Mouse (Mus musculus) stomach, embryonic 15.5 days (tissue): Measurements from ENCODE around the gene Olfr1475. TPM values are rescaled to one million over a fixed set of nuclear protein-coding genes. Genes with fewer than 3 reads are reported as not detected.
"Not testable (repeated sequence)": the region's sequence is repeated elsewhere in the genome, so short reads cannot be mapped to it uniquely, and the experiment has no call there.

ENCODE experiments used
- ATAC-seq: fragments of 200-750 bp; cut with Nextera tagmentation; 2 replicates; pipeline ENCODE4 v1.8.0; 2017; ENCODE audit warnings: low read depth, moderate number of reproducible peaks, moderate TSS enrichment; ENCODE audit not compliant: insufficient read depth, low FRiP score
- H3K27ac ChIP-seq: fragments of 300-500 bp; sonication (generic); 2 replicates; pipeline ENCODE4 v1.5.1; 2015; ENCODE audit warnings: mild to moderate bottlenecking, inconsistent platforms
- H3K27me3 ChIP-seq: fragments of 300-500 bp; sonication (generic); replicated peaks from 2 replicates; pipeline ENCODE4 v1.6.1; 2015; ENCODE audit warnings: inconsistent platforms
- H3K36me3 ChIP-seq: fragments of 300-500 bp; sonication (generic); 2 replicates; pipeline ENCODE4 v1.6.1; 2015; ENCODE audit warnings: inconsistent platforms
- H3K4me1 ChIP-seq: fragments of 300-500 bp; sonication (generic); 2 replicates; pipeline ENCODE4 v1.6.1; 2015; ENCODE audit warnings: inconsistent platforms
- H3K4me2 ChIP-seq: fragments of 300-500 bp; sonication (generic); 2 replicates; pipeline ENCODE4 v1.6.1; 2015; ENCODE audit warnings: mild to moderate bottlenecking, inconsistent platforms
- H3K4me3 ChIP-seq: fragments of 300-500 bp; sonication (generic); replicated peaks from 2 replicates; pipeline ENCODE4 v1.5.1; 2015; ENCODE audit warnings: inconsistent platforms
- H3K9ac ChIP-seq: fragments of 300-500 bp; sonication (generic); 2 replicates; pipeline ENCODE4 v1.6.1; 2015; ENCODE audit warnings: inconsistent platforms
- H3K9me3 ChIP-seq: fragments of 300-500 bp; sonication (generic); 2 replicates; pipeline ENCODE4 v1.6.1; 2016; ENCODE audit warnings: inconsistent platforms
- WGBS: fragments of 180-500 bp; shearing (Covaris S2); methylation state at CpG from one replicate; pipeline ENCODE4 v1.1.7; 2015; 5-methylcytosine and 5-hydroxymethylcytosine counted together
- polyA plus RNA-seq: library from polyadenylated mRNA; unstranded; fragments of >200 nt; fragmentation: Nextera tagmentation; extraction: Ambion mirVana; gene quantifications from 2 replicates; pipeline ENCODE4 v1.2.1, GENCODE M21; 2015

The Olfr1475 gene
- not detected in 2 replicates for polyA plus RNA-seq

GRCm38 (mm10) chr19:13480096-13480495, at the start of gene Olfr1475:
Olfr1475 (minus strand) TSS chr19:13480196.
- no peaks in the 10 kb centered on the region for H3K9me3 ChIP-seq
- no peak within 1 kb of the TSS for H3K4me3 ChIP-seq
- no peak within 1 kb of the TSS for H3K27ac ChIP-seq
- no peaks in the 10 kb centered on the region for H3K4me1 ChIP-seq
- H3K9ac ChIP-seq, result no peak within 1 kb of the TSS
- no peaks in the 10 kb centered on the region for H3K27me3 ChIP-seq
- no peak for ATAC-seq
- H3K36me3 ChIP-seq, result no peaks in the 10 kb centered on the region
- H3K4me2 ChIP-seq, result no peak within 1 kb of the TSS

DNA sequence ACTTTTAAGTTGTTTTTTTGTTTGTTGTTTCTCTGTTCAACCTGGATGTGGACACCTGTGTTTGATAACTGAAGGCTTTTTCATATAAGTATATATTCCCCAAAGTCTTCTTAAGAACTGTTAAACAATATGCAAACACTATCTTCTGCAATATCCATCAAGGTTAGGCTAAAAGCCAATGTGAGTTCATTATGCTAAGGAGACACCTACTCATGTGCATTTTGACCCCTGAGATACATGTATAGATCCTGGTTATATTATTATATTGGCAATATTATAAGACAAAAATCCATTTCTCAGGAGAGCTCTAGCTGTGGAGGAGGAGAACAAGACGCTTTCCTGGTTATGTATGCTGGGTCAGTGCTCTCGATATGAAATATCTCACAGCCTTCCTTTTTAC, 47.6 kb upstream of the Olfr1475 start, which contains the start of gene Olfr1480:
Gene Olfr1480, plus strand, starts transcription at position 301 of the 400 bp plus-strand sequence.
- no peak for ATAC-seq
- H3K27ac ChIP-seq, result no peak within 1 kb of the TSS
- no peaks in the 10 kb centered on the region for H3K9me3 ChIP-seq
- no peak within 1 kb of the TSS for H3K4me2 ChIP-seq
- no peak within 1 kb of the TSS for H3K4me3 ChIP-seq
- no peak within 1 kb of the TSS for H3K9ac ChIP-seq
- H3K36me3 ChIP-seq, result no peaks in the 10 kb centered on the region
- 88% methylated on average over 2 of the region's 2 CpGs for WGBS
- H3K4me1 ChIP-seq, result no peaks in the 10 kb centered on the region
- H3K27me3 ChIP-seq, result no peaks in the 10 kb centered on the region

DNA sequence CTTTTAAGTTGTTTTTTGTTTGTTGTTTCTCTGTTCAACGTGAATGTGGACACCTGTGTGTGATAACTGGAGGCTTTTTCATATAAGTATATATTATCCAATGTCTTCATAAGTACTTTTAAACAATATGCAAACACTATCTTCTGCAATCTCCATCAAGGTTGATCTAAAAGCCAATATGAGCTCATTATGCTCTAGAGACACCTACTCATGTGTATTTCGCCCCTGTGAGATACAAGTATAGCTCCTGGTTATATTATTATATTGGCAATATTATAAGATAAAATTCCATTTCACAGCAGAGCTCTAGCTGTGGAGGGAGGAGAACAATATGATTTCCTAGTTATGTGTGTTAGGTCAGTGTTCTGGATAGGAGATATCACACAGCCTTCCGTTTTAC, 20.2 kb upstream of the Olfr1475 start, which contains the start of gene Olfr1477:
Gene Olfr1477, plus strand, starts transcription at position 301 of the 400 bp plus-strand sequence.
- H3K9me3 ChIP-seq, result no peaks in the 10 kb centered on the region
- no peaks in the 10 kb centered on the region for H3K36me3 ChIP-seq
- no peak within 1 kb of the TSS for H3K27ac ChIP-seq
- no peak within 1 kb of the TSS for H3K9ac ChIP-seq
- H3K27me3 ChIP-seq, result no peaks in the 10 kb centered on the region
- WGBS, result 71% methylated on average over 3 of the region's 3 CpGs
- no peak within 1 kb of the TSS for H3K4me2 ChIP-seq
- H3K4me1 ChIP-seq, result no peaks in the 10 kb centered on the region
- H3K4me3 ChIP-seq, result no peak within 1 kb of the TSS
- ATAC-seq, result no peak

- not testable (repeated sequence) for H3K27ac ChIP-seq, H3K9me3 ChIP-seq, H3K27me3 ChIP-seq, H3K4me2 ChIP-seq, ATAC-seq, H3K4me1 ChIP-seq, H3K9ac ChIP-seq, H3K4me3 ChIP-seq, H3K36me3 ChIP-seq
- WGBS, result 82% methylated on average over 4 of the region's 4 CpGs
These were observed 10.7 kb downstream of the Olfr1475 start, which contains the start of gene Olfr1474 for GRCm38 (mm10) chr19:13469265-13469664. Olfr1474 (plus strand) TSS chr19:13469565.

DNA sequence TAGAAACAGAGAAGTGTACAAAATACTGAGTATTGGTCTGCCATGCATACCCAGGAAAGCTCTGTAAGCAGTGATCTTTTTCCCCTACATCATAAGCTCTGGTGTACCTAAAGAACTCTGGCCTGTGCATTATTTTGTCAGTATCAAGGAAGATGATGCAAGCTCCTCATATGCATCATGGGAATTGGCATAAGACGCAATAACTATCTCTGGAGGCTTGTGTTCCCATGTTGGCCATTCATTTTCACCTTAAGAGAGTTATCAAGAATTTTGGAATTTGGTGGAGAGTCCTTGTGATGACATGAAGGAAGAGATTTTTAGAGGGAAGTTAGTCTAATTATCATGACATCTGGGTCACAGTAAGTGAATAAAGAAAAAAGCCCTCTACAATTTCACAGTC, 24.0 kb downstream of the Olfr1475 start, which contains the start of gene Olfr1472:
Gene Olfr1472, minus strand, starts transcription at position 101 of the 400 bp plus-strand sequence.
- H3K4me3 ChIP-seq, result no peak within 1 kb of the TSS
- no peak within 1 kb of the TSS for H3K9ac ChIP-seq
- no peak within 1 kb of the TSS for H3K4me2 ChIP-seq
- H3K27ac ChIP-seq, result no peak within 1 kb of the TSS
- no peaks in the 10 kb centered on the region for H3K27me3 ChIP-seq
- H3K36me3 ChIP-seq, result no peaks in the 10 kb centered on the region
- ATAC-seq, result no peak
- WGBS, result 77% methylated on average over 1 of the region's 1 CpGs
- no peaks in the 10 kb centered on the region for H3K9me3 ChIP-seq
- H3K4me1 ChIP-seq, result no peaks in the 10 kb centered on the region

- not testable (repeated sequence) for H3K4me1 ChIP-seq, ATAC-seq, H3K4me3 ChIP-seq, H3K9ac ChIP-seq, H3K36me3 ChIP-seq, H3K27me3 ChIP-seq, H3K27ac ChIP-seq, H3K4me2 ChIP-seq, H3K9me3 ChIP-seq
- 66% methylated on average over 2 of the region's 2 CpGs for WGBS
These were observed 36.9 kb downstream of the Olfr1475 start, which contains the start of gene Olfr1471 for GRCm38 (mm10) chr19:13443109-13443508. Olfr1471 (plus strand) TSS chr19:13443409.

Other genes starting within 250 kb of the Olfr1475 start
- gene Olfr1463, start 248.9 kb downstream of the Olfr1475 start, polyA plus RNA-seq, result not detected in 2 replicates
- gene Olfr1465, start 164.7 kb downstream of the Olfr1475 start, polyA plus RNA-seq, result not detected in 2 replicates
- gene Olfr1466, start 141.3 kb downstream of the Olfr1475 start, polyA plus RNA-seq, result not detected in 2 replicates
- not detected in 2 replicates for gene Olfr1467, start 118.0 kb downstream of the Olfr1475 start, polyA plus RNA-seq
- not detected in 2 replicates for gene Olfr1469, start 72.3 kb downstream of the Olfr1475 start, polyA plus RNA-seq
- gene Olfr1471, start 36.8 kb downstream of the Olfr1475 start, polyA plus RNA-seq, result not detected in 2 replicates
- not detected in 2 replicates for gene Olfr1472, start 24.1 kb downstream of the Olfr1475 start, polyA plus RNA-seq
- not detected in 2 replicates for gene Olfr1474, start 10.6 kb downstream of the Olfr1475 start, polyA plus RNA-seq
- not detected in 2 replicates for gene Olfr1477, start 20.4 kb upstream of the Olfr1475 start, polyA plus RNA-seq
- gene Olfr1480, start 47.7 kb upstream of the Olfr1475 start, polyA plus RNA-seq, result not detected in 2 replicates
- gene Olfr1484, start 103.3 kb upstream of the Olfr1475 start, polyA plus RNA-seq, result not detected in 2 replicates
- not detected in 2 replicates for gene Olfr1487, start 137.2 kb upstream of the Olfr1475 start, polyA plus RNA-seq
- gene Olfr1489, start 151.4 kb upstream of the Olfr1475 start, polyA plus RNA-seq, result not detected in 2 replicates
- gene Olfr1490, start 170.9 kb upstream of the Olfr1475 start, polyA plus RNA-seq, result not detected in 2 replicates
- gene Olfr1491, start 217.1 kb upstream of the Olfr1475 start, polyA plus RNA-seq, result not detected in 2 replicates
- not detected in 2 replicates for gene Olfr1493-ps1, start 243.1 kb upstream of the Olfr1475 start, polyA plus RNA-seq